Mouse (Mus musculus): Measurements from ENCODE around the gene Dtx2. TPM values are rescaled to one million over a fixed set of nuclear protein-coding genes. Genes with fewer than 3 reads are reported as not detected.

Dtx2 gene
- total RNA-seq, 2 experiments from 2014 or later: 7.7 to 9.2 TPM

GRCm38 (mm10) chr5:135974365-135974764, 20.2 kb upstream of the Dtx2 start, which contains the start of gene Ssc4d:
Gene Ssc4d, minus strand, starts transcription at chr5:135974531.
- DNase-seq: no peak

GRCm38 (mm10) chr5:135975893-135976668, 18.5 kb upstream of the Dtx2 start:
- DNase-seq: no peak

GRCm38 (mm10) chr5:135979381-135979780, 15.2 kb upstream of the Dtx2 start:
- DNase-seq: no peak

GRCm38 (mm10) chr5:135979904-135980303, 14.7 kb upstream of the Dtx2 start, which contains the start of gene Zp3:
Gene Zp3, plus strand, starts transcription at chr5:135980099.
- no peak for DNase-seq

- peak; percentile 73 for DNase-seq
These were observed 12.2 kb upstream of the Dtx2 start for GRCm38 (mm10) chr5:135982398-135982797.

- no peak for DNase-seq
These were observed 10.0 kb upstream of the Dtx2 start for GRCm38 (mm10) chr5:135984546-135985044.

GRCm38 (mm10) chr5:135987248-135987647, 7.4 kb upstream of the Dtx2 start:
- DNase-seq: no peak

- no peak for DNase-seq
These were observed 4.0 kb upstream of the Dtx2 start for GRCm38 (mm10) chr5:135990601-135991000.

GRCm38 (mm10) chr5:135993381-135993965, 1.1 kb upstream of the Dtx2 start:
- DNase-seq: no peak

- DNase-seq: no peak
These were observed 270 bp upstream of the Dtx2 start for GRCm38 (mm10) chr5:135994335-135994724.

- no peak for DNase-seq
These were observed 1.6 kb downstream of the Dtx2 start for GRCm38 (mm10) chr5:135996162-135996561.

GRCm38 (mm10) chr5:136001222-136001621, 6.6 kb downstream of the Dtx2 start:
- DNase-seq: no peak

- DNase-seq: no peak
These were observed 7.7 kb downstream of the Dtx2 start for GRCm38 (mm10) chr5:136002325-136002724.

- no peak for DNase-seq
These were observed 8.2 kb downstream of the Dtx2 start for GRCm38 (mm10) chr5:136002751-136003151.

GRCm38 (mm10) chr5:136004537-136004936, 9.9 kb downstream of the Dtx2 start:
- no peak for DNase-seq

GRCm38 (mm10) chr5:136007745-136008144, 13.1 kb downstream of the Dtx2 start:
- DNase-seq: no peak

- DNase-seq: no peak
These were observed 20.3 kb downstream of the Dtx2 start for GRCm38 (mm10) chr5:136014877-136015276.

- DNase-seq: no peak
These were observed 21.0 kb downstream of the Dtx2 start for GRCm38 (mm10) chr5:136015586-136015985.

- peak; percentile 39 for DNase-seq
These were observed 21.6 kb downstream of the Dtx2 start for GRCm38 (mm10) chr5:136016014-136016876.

GRCm38 (mm10) chr5:136017262-136017661, 22.7 kb downstream of the Dtx2 start:
- DNase-seq: no peak

- no peak for DNase-seq
These were observed 24.1 kb downstream of the Dtx2 start for GRCm38 (mm10) chr5:136018726-136019125.

GRCm38 (mm10) chr5:136019907-136020306, 25.3 kb downstream of the Dtx2 start:
- DNase-seq: no peak

- peak; percentile 61 for DNase-seq
These were observed 31.1 kb downstream of the Dtx2 start for GRCm38 (mm10) chr5:136025712-136026111.

Data from gastrocnemius, postnatal 10 days (tissue).